17 mouse cellular contexts compared by ENCODE assay signal in the genomic region with DNA sequence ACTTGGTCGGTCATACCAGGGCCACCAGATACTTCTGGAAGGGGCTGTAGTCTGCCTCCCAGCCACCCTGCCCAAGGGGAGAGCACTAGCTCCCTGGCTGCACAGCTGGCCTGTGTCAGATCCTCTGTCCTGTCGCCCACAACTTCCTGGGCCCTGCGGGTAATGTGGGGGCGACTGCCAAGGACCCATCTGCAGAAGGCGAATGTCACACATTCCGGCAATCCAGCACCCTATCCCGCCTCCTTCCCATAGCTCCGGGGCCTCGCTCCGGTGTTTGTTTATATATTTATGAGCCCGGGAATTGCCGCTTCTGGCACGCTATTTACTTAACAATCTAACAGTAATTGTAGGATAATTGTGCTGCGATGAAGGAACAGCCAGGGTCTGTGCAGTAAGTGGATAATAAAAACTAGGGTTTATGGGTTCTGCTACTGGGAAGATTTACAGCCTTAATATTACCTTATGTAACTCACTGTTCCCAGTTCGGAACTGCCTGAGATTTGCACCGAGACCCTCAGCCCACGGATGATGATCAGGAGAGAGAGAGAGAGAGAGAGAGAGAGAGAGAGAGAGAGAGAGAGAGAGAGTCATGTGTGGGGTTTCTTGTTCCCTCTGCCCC.
DNase-seq lines count a peak whose midpoint lies in the region; ATAC-seq and TF ChIP-seq lines count a peak whose summit lies in the region.
"Had no signal": no experiment of that assay in that cellular context is flagged by ENCODE, and none has a peak within 500 bp of the region (broad histone marks: within the 10 kb centered on the region; RNA-seq: fewer than 3 reads in every experiment).

No protein-coding gene starts in this region.

- H3K4me3 ChIP-seq in hindbrain, embryonic 13.5 days = no peak overlapping the region
- no peak overlapping the region for H3K4me3 ChIP-seq in hindbrain, embryonic 11.5 days (ENCODE audit: low read depth, low read length)
- no peak overlapping the region for H3K4me3 ChIP-seq in lung, postnatal 0 days (ENCODE audit: low read depth, low read length)
- H3K4me3 ChIP-seq in neural tube, embryonic 15.5 days (replicated peaks) = no peak overlapping the region
- no peak overlapping the region for H3K4me3 ChIP-seq in midbrain, embryonic 16.5 days (ENCODE audit: low read depth, low read length)
- H3K4me3 ChIP-seq: limb, embryonic 15.5 days; myocyte; stomach, embryonic 15.5 days had no signal

- TF ChIP-seq CTCF in lung, postnatal 0 days (IDR thresholded peaks at IDR 0.05) = no peak

- no peaks in the 10 kb centered on the region for H3K9me3 ChIP-seq in hindbrain, embryonic 13.5 days
- no peaks in the 10 kb centered on the region for H3K9me3 ChIP-seq in hindbrain, embryonic 11.5 days (ENCODE audit: control insufficient read depth, low read length)
- H3K9me3 ChIP-seq in lung, postnatal 0 days (ENCODE audit: low read length) = no peaks in the 10 kb centered on the region
- no peaks in the 10 kb centered on the region for H3K9me3 ChIP-seq in neural tube, embryonic 15.5 days (replicated peaks)
- H3K9me3 ChIP-seq in midbrain, embryonic 16.5 days (replicated peaks; ENCODE audit: control insufficient read depth, low read length, poor library complexity, severe bottlenecking) = no peaks in the 10 kb centered on the region
- H3K9me3 ChIP-seq: limb, embryonic 15.5 days; stomach, embryonic 15.5 days had no signal

- WGBS in hindbrain, embryonic 13.5 days = 72% methylated on average over 17 of the region's 17 CpGs
- 86% methylated on average over 17 of the region's 17 CpGs for WGBS in hindbrain, embryonic 11.5 days
- 50% methylated on average over 17 of the region's 17 CpGs for WGBS in lung, postnatal 0 days
- WGBS in neural tube, embryonic 15.5 days = 6% methylated on average over 17 of the region's 17 CpGs
- WGBS in midbrain, embryonic 16.5 days = 78% methylated on average over 17 of the region's 17 CpGs

- H3K27ac ChIP-seq in hindbrain, embryonic 13.5 days = peak overlapping the region; percentile 64; the same call in 1 of the 2 replicates
- H3K27ac ChIP-seq in hindbrain, embryonic 11.5 days (ENCODE audit: low read depth, low read length) = no peak overlapping the region
- no peak overlapping the region for H3K27ac ChIP-seq in lung, postnatal 0 days (ENCODE audit: low read length)
- H3K27ac ChIP-seq in neural tube, embryonic 15.5 days (replicated peaks) = peak overlapping the region; percentile 68
- H3K27ac ChIP-seq in midbrain, embryonic 16.5 days (ENCODE audit: low read length) = no peak overlapping the region
- H3K27ac ChIP-seq: limb, embryonic 15.5 days; macrophage; stomach, embryonic 15.5 days had no signal

- no peaks in the 10 kb centered on the region for H3K27me3 ChIP-seq in hindbrain, embryonic 13.5 days
- no peaks in the 10 kb centered on the region for H3K27me3 ChIP-seq in hindbrain, embryonic 11.5 days (ENCODE audit: control insufficient read depth, insufficient read depth, low read length)
- H3K27me3 ChIP-seq in lung, postnatal 0 days (replicated peaks; ENCODE audit: insufficient read depth, low read length) = no peaks in the 10 kb centered on the region
- no peaks in the 10 kb centered on the region for H3K27me3 ChIP-seq in neural tube, embryonic 15.5 days (replicated peaks)
- H3K27me3 ChIP-seq in midbrain, embryonic 16.5 days (ENCODE audit: control insufficient read depth, insufficient read depth, low read depth, low read length) = no peaks in the 10 kb centered on the region
- H3K27me3 ChIP-seq: stomach, embryonic 15.5 days had no signal

- no peak for DNase-seq in hindbrain, embryonic 11.5 days (ENCODE audit: low spot score)
- DNase-seq in lung, postnatal 14 days = peak; percentile 12
- no peak for DNase-seq in lung, postnatal 0 days (ENCODE audit: low spot score)
- DNase-seq in layer of hippocampus, postnatal 36 days = peak; percentile 13 to 21
- DNase-seq in adrenal gland, adult 8-10 months = no peak
- DNase-seq: cerebellum, adult 9-11 months; heart, adult 11 months; heart, postnatal 10 days; retina, postnatal 1 day; thymus, postnatal 4 days had no signal

- peaks cover 6% of the 10 kb centered on the region for H3K4me1 ChIP-seq in hindbrain, embryonic 13.5 days (replicated peaks)
- no peaks in the 10 kb centered on the region for H3K4me1 ChIP-seq in hindbrain, embryonic 11.5 days (replicated peaks; ENCODE audit: control insufficient read depth, insufficient read depth, low read length)
- H3K4me1 ChIP-seq in lung, postnatal 0 days (ENCODE audit: insufficient read depth, low read depth, low read length) = no peaks in the 10 kb centered on the region
- peaks cover 20% of the 10 kb centered on the region for H3K4me1 ChIP-seq in neural tube, embryonic 15.5 days
- no peaks in the 10 kb centered on the region for H3K4me1 ChIP-seq in midbrain, embryonic 16.5 days (ENCODE audit: control insufficient read depth, insufficient read depth, low read length)
- H3K4me1 ChIP-seq: limb, embryonic 15.5 days; stomach, embryonic 15.5 days had no signal

- H3K9ac ChIP-seq in hindbrain, embryonic 13.5 days = no peak overlapping the region
- H3K9ac ChIP-seq in hindbrain, embryonic 11.5 days (ENCODE audit: low read depth, low read length) = no peak overlapping the region
- no peak overlapping the region for H3K9ac ChIP-seq in lung, postnatal 0 days (replicated peaks; ENCODE audit: low read depth)
- no peak overlapping the region for H3K9ac ChIP-seq in neural tube, embryonic 15.5 days (replicated peaks)
- no peak overlapping the region for H3K9ac ChIP-seq in midbrain, embryonic 16.5 days (ENCODE audit: low read depth, low read length)
- H3K9ac ChIP-seq: limb, embryonic 15.5 days; stomach, embryonic 15.5 days had no signal

- no peak overlapping the region for H3K4me2 ChIP-seq in hindbrain, embryonic 13.5 days
- H3K4me2 ChIP-seq in hindbrain, embryonic 11.5 days (replicated peaks; ENCODE audit: low read depth, low read length) = no peak overlapping the region
- H3K4me2 ChIP-seq in lung, postnatal 0 days (replicated peaks; ENCODE audit: low read depth, low read length) = no peak overlapping the region
- peak overlapping the region; percentile 28; the same call in 1 of the 2 replicates for H3K4me2 ChIP-seq in neural tube, embryonic 15.5 days
- H3K4me2 ChIP-seq in midbrain, embryonic 16.5 days (ENCODE audit: low read length) = no peak overlapping the region
- H3K4me2 ChIP-seq: limb, embryonic 15.5 days; stomach, embryonic 15.5 days had no signal

- no peak for TF ChIP-seq EP300 in lung, postnatal 0 days (IDR thresholded peaks at IDR 0.05)

- ATAC-seq in hindbrain, embryonic 13.5 days (ENCODE audit: low FRiP score) = no peak
- ATAC-seq in hindbrain, embryonic 11.5 days (ENCODE audit: low FRiP score) = no peak
- no peak for ATAC-seq in lung, postnatal 0 days
- ATAC-seq in neural tube, embryonic 15.5 days (ENCODE audit: low FRiP score) = peak; percentile 81
- no peak for ATAC-seq in midbrain, embryonic 16.5 days

- no peaks in the 10 kb centered on the region for H3K36me3 ChIP-seq in hindbrain, embryonic 13.5 days
- H3K36me3 ChIP-seq in hindbrain, embryonic 11.5 days (ENCODE audit: control insufficient read depth, insufficient read depth, low read length) = no peaks in the 10 kb centered on the region
- no peaks in the 10 kb centered on the region for H3K36me3 ChIP-seq in lung, postnatal 0 days (ENCODE audit: insufficient read depth, low read length)
- H3K36me3 ChIP-seq in neural tube, embryonic 15.5 days = no peaks in the 10 kb centered on the region
- no peaks in the 10 kb centered on the region for H3K36me3 ChIP-seq in midbrain, embryonic 16.5 days (ENCODE audit: control insufficient read depth, insufficient read depth, low read length)
- H3K36me3 ChIP-seq: limb, embryonic 15.5 days; stomach, embryonic 15.5 days had no signal

Comparison
In these comparisons a context has a peak if more than half of its experiments do, and no peak if none do; other contexts are left out.
1. H3K27ac ChIP-seq: peak in hindbrain, embryonic 13.5 days (single experiment) and neural tube, embryonic 15.5 days (single experiment); none in hindbrain, embryonic 11.5 days (single experiment), lung, postnatal 0 days (single experiment) and midbrain, embryonic 16.5 days (single experiment).
2. DNase-seq: peak in lung, postnatal 14 days (single experiment) and layer of hippocampus, postnatal 36 days (2 of 2); none in hindbrain, embryonic 11.5 days (single experiment), lung, postnatal 0 days (single experiment) and adrenal gland, adult 8-10 months (single experiment).